Mouse (Mus musculus) gastrocnemius, postnatal 4 days (tissue): ENCODE measurements around the gene Gm10024. TPM values are rescaled to one million over a fixed set of nuclear protein-coding genes. Genes with fewer than 3 reads are reported as not detected.
"Not testable (repeated sequence)": the region's sequence is repeated elsewhere in the genome, so short reads cannot be mapped to it uniquely, and the experiment has no call there.

Experiments used
- DNase-seq, 2 experiments: peaks; one replicate each; pipeline ENCODE4 v3.0.0; 2021 to 2022; ENCODE audit warnings: low spot score in 2 of 2, mixed read lengths in 2 of 2
- total RNA-seq, 2 experiments: library from RNA; stranded (reverse); gene quantifications; 2 replicates each; pipeline ENCODE4 v1.2.3; 2021

Gene Gm10024
- total RNA-seq, 2 experiments from 2014 or later = not detected

DNA sequence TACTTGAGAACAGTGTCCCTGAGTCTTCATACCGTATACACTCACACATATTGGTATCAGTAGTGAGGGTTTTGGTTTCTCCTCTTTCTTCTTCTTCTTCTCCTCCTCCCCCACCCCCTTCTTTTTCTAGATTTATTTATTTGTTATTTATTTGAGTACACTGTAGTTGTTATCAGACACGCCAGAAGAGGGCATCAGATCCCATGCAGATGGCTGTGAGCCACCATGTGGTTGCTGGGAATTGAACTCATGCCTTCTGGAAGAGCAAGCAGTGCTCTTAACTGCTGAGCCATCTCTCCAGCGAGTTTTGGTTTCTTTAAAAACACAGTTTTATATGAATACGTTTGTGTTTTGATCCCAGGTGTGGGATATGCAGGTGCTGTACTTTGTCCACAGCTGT, 17.0 kb downstream of the Gm10024 start:
- no peak for DNase-seq

DNA sequence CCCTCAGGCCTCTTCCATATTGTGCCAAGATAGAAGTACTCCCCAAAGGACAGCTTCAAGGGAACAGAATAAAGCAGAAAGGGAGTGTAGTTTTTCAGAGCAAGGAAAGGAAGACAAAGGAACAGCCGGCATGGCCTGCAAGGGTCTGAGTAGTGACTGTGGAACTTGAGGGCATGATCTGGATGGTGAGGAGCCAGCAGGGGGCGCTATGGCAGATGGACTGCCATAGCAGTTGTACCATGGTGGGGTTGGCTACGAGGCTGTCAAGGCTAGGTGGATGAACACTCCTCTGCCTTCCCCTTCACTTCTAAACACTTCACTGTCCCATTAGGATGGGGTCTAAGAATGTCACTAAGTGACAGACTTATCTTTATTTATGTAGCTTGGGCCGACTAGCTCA, 18.0 kb downstream of the Gm10024 start:
- DNase-seq = no peak

DNA sequence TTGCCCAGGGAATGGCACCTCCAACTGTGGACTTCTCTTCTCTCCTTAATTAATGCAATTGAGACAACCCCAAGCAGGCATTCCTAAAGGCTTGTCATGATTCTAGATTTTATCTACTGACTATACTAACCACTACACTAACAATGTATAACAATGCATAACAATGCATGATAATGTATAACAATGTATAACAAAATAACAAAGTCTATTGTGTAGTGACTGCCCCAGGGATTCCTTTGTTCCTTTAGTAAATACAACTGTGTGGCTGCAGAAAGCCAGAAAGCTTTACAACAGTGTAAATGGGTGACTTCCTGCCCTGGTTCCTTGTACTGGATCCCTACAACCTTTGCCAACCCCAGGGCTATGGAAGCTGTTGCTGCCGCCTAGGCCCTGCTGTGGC, 24.7 kb downstream of the Gm10024 start:
- DNase-seq = no peak

DNA sequence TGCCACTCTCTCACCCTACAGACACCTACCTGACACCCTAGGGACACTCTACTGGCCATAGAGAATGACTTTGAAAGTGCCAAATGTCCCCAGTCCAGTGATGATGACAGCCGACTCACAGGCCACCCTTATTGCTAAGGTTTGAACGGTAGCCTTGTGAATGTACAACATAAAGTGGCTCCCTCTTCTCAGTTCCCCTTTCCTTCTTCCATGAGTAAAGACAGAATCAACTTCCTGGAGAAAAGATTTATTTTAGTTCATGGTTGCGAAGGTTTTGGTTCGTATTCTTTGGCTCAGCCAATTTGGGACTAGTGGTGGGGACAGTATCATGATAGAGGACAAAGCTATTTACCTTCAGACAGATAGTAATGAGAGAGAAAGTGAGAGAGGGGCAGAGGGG, 27.7 kb downstream of the Gm10024 start:
- no peak for DNase-seq

DNA sequence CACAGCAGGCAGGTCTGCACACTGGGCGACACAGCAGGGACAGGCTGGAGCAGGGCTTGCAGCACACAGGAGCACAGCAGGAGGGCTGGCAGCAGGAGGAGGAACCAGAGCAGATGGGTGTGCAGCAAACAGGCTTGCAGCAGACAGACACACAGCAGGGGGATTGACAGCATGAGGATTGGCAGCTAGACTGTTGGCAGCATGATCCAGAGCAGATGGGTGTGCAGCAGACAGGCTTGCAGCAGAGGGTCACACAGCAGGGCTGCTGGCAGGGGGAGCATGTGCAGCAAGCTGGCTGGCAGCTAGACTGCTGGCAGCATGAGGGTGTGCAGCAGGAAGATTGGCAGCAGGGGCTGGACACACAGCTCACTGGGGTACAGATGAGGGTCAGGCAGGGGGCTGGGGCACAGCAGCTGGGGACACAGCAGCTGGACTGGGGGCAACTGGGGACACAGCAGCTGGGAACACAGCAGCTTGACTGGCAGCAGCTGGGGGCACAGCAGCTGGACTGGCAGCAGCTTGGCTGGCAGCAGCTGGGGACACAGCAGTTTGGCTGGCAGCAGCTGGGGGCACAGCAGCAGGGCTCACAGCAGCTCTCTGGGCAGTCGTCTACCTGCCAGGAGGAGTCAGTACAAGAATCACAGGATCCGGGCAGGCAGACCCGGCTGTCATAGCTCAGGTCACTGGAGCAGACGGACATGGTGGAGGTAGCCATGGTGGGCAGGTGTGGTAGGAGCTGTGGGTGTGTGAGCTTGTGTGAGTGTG, 30.8 kb downstream of the Gm10024 start, which contains the start of gene Gm18596:
TSS of gene Gm18596 (minus strand) at position 715 of the 765 bp plus-strand sequence.
- not testable (repeated sequence) for DNase-seq

DNA sequence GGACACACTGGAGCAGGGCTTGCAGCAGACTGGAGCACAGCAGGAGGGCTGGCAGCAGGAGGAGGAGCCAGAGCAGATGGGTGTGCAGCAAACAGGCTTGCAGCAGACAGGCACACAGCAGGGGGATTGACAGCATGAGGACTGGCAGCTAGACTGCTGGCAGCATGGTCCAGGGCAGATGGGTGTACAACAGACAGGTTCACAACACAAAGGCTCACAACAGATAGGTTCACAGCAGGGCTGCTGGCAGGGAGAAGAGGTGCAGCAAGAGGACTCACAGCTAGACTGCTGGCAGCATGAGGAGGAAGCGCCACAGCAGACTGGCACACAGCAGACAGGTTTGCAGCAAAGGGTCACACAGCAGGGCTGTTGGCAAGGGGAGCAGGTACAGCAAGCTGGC, 39.4 kb downstream of the Gm10024 start:
- not testable (repeated sequence) for DNase-seq

DNA sequence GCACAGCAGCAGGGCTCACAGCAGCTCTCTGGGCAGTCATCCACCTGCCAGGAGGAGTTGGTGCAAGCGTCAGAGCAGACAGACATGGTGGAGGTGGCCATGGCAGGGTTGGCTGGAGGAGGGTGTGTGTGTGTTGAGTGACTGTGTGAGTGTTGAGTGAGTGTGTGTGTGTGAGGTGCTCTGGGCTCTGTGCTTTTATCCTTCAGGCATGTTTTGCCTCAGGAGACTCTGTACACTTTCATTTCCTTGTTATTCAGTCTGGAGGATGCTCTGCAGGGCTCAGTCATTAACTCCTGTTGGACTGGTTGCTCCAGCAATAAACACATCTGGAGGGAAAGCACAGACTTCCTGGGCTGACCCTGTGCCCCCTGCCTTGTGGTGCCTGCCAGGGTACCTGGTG, 40.0 kb downstream of the Gm10024 start, which contains the start of gene Gm9736:
TSS of gene Gm9736 (minus strand) at position 101 of the 400 bp plus-strand sequence.
- DNase-seq = not testable (repeated sequence)

DNA sequence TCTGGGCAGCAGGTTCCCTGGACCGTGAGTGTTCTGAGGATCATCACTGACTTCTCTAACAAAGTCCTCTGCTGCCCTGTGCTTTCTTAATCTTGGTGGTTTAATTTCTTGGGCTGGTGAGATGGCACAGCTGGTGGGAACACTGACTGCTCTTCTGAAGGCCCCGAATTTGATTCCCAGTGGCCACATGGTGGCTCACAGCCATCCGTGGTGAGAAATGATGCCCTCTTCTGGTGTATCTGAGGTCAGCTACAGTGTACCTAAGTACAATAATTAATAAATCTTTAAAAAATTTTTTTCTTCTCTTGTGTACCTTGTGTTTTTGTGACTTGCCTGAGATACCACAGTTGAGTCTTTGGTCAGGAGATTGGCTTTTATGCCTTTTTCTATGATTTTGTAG, 41.1 kb downstream of the Gm10024 start:
- DNase-seq = not testable (repeated sequence)

DNA sequence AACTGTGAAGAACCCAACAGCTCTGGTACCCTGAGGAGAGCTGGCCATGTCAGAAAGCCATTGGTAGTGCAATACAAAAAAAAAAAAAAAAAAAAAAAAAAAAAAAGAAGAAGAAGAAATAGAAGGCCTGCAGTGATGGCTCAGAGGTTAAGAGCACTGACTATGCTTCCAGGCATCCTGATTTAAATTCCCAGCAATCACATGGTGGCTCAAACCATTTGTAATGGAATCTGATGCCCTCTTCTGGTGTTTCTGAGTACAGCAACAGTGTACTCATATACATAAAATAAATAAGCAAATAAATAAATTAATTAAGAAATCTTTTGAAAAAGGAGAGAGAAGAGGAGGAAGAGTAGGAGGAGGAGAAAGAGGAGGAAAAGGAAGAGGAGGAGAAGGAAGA, 42.2 kb downstream of the Gm10024 start:
- DNase-seq = no peak

DNA sequence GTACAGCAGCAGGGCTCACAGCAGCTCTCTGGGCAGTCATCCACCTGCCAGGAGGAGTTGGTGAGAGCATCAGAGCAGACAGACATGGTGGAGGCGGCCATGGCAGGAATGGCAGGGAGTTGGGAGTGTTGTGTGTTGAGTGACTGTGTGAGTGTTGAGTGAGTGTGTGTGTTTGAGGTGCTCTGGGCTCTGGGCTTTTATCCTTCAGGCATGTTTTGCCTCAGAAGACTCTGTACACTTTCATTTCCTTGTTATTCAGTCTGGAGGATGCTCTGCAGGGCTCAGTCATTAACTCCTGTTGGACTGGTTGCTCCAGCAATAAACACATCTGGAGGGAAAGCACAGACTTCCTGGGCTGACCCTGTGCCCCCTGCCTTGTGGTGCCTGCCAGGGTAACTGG, 48.3 kb downstream of the Gm10024 start, which contains the start of gene Gm3233:
TSS of gene Gm3233 (minus strand) at position 101 of the 400 bp plus-strand sequence.
- DNase-seq = not testable (repeated sequence)

Other genes with a start within 250 kb of the Gm10024 start
- 10 to 100 TPM; 14.4 to 14.7 TPM for gene Fam207a, start 195.7 kb upstream of the Gm10024 start, total RNA-seq
- gene Itgb2, start 181.2 kb upstream of the Gm10024 start, total RNA-seq = 1 to 10 TPM; 2.9 to 3.9 TPM
- 100 to 1,000 TPM in 1 of 2 experiments, 10 to 100 TPM in 1; 95.8 to 103 TPM for gene Pttg1ip, start 129.7 kb upstream of the Gm10024 start, total RNA-seq
- gene Sumo3, start 105.4 kb upstream of the Gm10024 start, total RNA-seq = 10 to 100 TPM; 92.1 to 96.0 TPM
- gene Gm49325, start 105.3 kb upstream of the Gm10024 start, total RNA-seq = 10 to 100 TPM; 13.8 to 14.9 TPM
- gene Ube2g2, start 89.2 kb upstream of the Gm10024 start, total RNA-seq = 10 to 100 TPM; 89.7 to 93.0 TPM
- not detected for gene Tspear, start 24.9 kb upstream of the Gm10024 start, total RNA-seq
- not detected for gene Gm19402, start 20.7 kb upstream of the Gm10024 start, total RNA-seq
- not detected for gene Gm9508, start 14.2 kb upstream of the Gm10024 start, total RNA-seq
- not detected for gene Gm10272, start 4.8 kb upstream of the Gm10024 start, total RNA-seq
- not detected for gene Gm10142, start 4.3 kb downstream of the Gm10024 start, total RNA-seq
- not detected for gene Krtap12-1, start 9.1 kb downstream of the Gm10024 start, total RNA-seq
- not detected for gene Gm10100, start 15.0 kb downstream of the Gm10024 start, total RNA-seq
- not detected for gene Gm18596, start 31.2 kb downstream of the Gm10024 start, total RNA-seq
- not detected for gene Gm9736, start 39.9 kb downstream of the Gm10024 start, total RNA-seq
- not detected for gene Gm3233, start 48.2 kb downstream of the Gm10024 start, total RNA-seq
- gene Gm3238, start 59.9 kb downstream of the Gm10024 start, total RNA-seq = not detected
- not detected for gene Gm7138, start 65.5 kb downstream of the Gm10024 start, total RNA-seq
- not detected for gene Gm3250, start 71.1 kb downstream of the Gm10024 start, total RNA-seq
- not detected for gene Gm7137, start 76.7 kb downstream of the Gm10024 start, total RNA-seq
- gene Gm9639, start 83.6 kb downstream of the Gm10024 start, total RNA-seq = not detected
- not detected for gene Gm19668, start 87.7 kb downstream of the Gm10024 start, total RNA-seq
- not detected for gene Gm9507, start 100.4 kb downstream of the Gm10024 start, total RNA-seq
- not detected for gene Gm2696, start 103.2 kb downstream of the Gm10024 start, total RNA-seq
- not detected for gene Krtap10-4, start 115.6 kb downstream of the Gm10024 start, total RNA-seq
- gene Krtap10-10, start 124.5 kb downstream of the Gm10024 start, total RNA-seq = not detected
- gene Gm36176, start 135.3 kb downstream of the Gm10024 start, total RNA-seq = not detected
- not detected for gene Gm10318, start 141.4 kb downstream of the Gm10024 start, total RNA-seq
- gene Gm3285, start 150.5 kb downstream of the Gm10024 start, total RNA-seq = not detected
- gene Lrrc3, start 191.1 kb downstream of the Gm10024 start, total RNA-seq = 1 to 10 TPM; 1.2 to 1.4 TPM